8 mouse cellular contexts compared by ENCODE assay signal in the genomic region with DNA sequence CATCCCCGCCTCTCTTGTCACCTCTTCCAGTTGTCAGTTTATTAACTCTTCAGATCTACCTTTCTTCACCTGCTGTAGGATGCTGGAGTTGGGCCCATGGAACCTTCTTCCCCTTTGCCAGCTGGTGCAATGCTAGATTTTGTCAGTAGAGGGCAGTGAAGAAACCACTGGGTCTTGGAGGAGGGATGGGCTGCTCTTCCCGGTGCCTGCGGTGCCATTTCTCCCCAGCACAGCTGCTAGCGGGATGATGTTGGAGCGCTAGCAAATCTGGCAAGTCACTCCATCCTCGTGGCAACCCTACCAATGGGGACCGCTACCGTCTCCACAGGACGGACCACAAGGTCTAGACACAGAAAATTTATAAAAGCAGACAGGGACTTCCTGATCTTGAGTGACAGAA. TPM values are rescaled to one million over a fixed set of nuclear protein-coding genes. Genes with fewer than 3 reads are reported as not detected.
DNase-seq lines count a peak whose midpoint lies in the region; ATAC-seq and TF ChIP-seq lines count a peak whose summit lies in the region.

No protein-coding gene starts in this region.

- H3K27me3 ChIP-seq in heart, embryonic 14.5 days (ENCODE audit: control insufficient read depth, insufficient read depth, low read length) = no peaks in the 10 kb centered on the region
- H3K27me3 ChIP-seq in kidney, postnatal 0 days (ENCODE audit: insufficient read depth, low read length) = no peaks in the 10 kb centered on the region
- no peaks in the 10 kb centered on the region for H3K27me3 ChIP-seq in liver, embryonic 14.5 days (ENCODE audit: control insufficient read depth, insufficient read depth, low read length)
- 0 out of 2 replicates have a peak, but pooled peaks cover 2% of the 10 kb centered on the region for H3K27me3 ChIP-seq in neural tube, embryonic 14.5 days (ENCODE audit: control insufficient read depth, insufficient read depth, low read length)

- peak overlapping the region; percentile 52 for H3K4me2 ChIP-seq in heart, embryonic 14.5 days (ENCODE audit: low read length)
- H3K4me2 ChIP-seq in kidney, postnatal 0 days (ENCODE audit: low read length) = no peak overlapping the region
- H3K4me2 ChIP-seq in liver, embryonic 14.5 days (ENCODE audit: low read depth) = no peak overlapping the region
- H3K4me2 ChIP-seq in neural tube, embryonic 14.5 days (ENCODE audit: low read depth, low read length) = peak overlapping the region; percentile 30; the same call in 1 of the 2 replicates

- peak; percentile 85 for DNase-seq in ES-CJ7 (ENCODE audit: low read depth, low spot score)
- DNase-seq in brain, adult 2 months (ENCODE audit: low read depth, low spot score) = peak; percentile 87
- peak; percentile 72 for DNase-seq in kidney, postnatal 0 days (ENCODE audit: low spot score)
- DNase-seq in liver, embryonic 14.5 days (ENCODE audit: low read depth in 3 of 3, low spot score in 3 of 3) = no peak
- DNase-seq in thymus, postnatal 0 days (ENCODE audit: low spot score) = peak; percentile 69

- no peak overlapping the region for H3K9ac ChIP-seq in heart, embryonic 14.5 days (ENCODE audit: low read length)
- no peak overlapping the region for H3K9ac ChIP-seq in kidney, postnatal 0 days (ENCODE audit: low read depth, low read length)
- no peak overlapping the region for H3K9ac ChIP-seq in liver, embryonic 14.5 days (replicated peaks)
- 0 out of 2 replicates have a peak overlapping the region, but pooled peaks have one; percentile 21 for H3K9ac ChIP-seq in neural tube, embryonic 14.5 days (replicated peaks; ENCODE audit: low read depth, low read length)

- no peaks in the 10 kb centered on the region for H3K36me3 ChIP-seq in heart, embryonic 14.5 days (ENCODE audit: control insufficient read depth, insufficient read depth, low read length)
- H3K36me3 ChIP-seq in kidney, postnatal 0 days (ENCODE audit: insufficient read depth, low read length) = no peaks in the 10 kb centered on the region
- no peaks in the 10 kb centered on the region for H3K36me3 ChIP-seq in liver, embryonic 14.5 days (replicated peaks; ENCODE audit: control insufficient read depth, insufficient read depth, low read depth)
- H3K36me3 ChIP-seq in neural tube, embryonic 14.5 days (ENCODE audit: control insufficient read depth, insufficient read depth, low read length) = no peaks in the 10 kb centered on the region

- no peak for TF ChIP-seq POLR2A in embryonic fibroblast, embryonic 13.5 days (IDR thresholded peaks at IDR 0.05; ENCODE audit: low read depth, low read length)

- ATAC-seq in heart, embryonic 14.5 days (ENCODE audit: insufficient number of reproducible peaks, insufficient read depth, low FRiP score, low read depth) = no peak
- ATAC-seq in kidney, postnatal 0 days (replicated peaks; ENCODE audit: low FRiP score, low read depth) = 0 out of 2 replicates have a peak, but pooled peaks have one; percentile 42
- no peak for ATAC-seq in liver, embryonic 14.5 days (ENCODE audit: insufficient read depth)
- peak; percentile 74 for ATAC-seq in neural tube, embryonic 14.5 days (ENCODE audit: low read depth)

- no peak overlapping the region for H3K27ac ChIP-seq in embryonic fibroblast, embryonic 13.5 days (ENCODE audit: insufficient read depth, low read length)
- no peak overlapping the region for H3K27ac ChIP-seq in heart, embryonic 14.5 days (replicated peaks in 1 of 2; ENCODE audit: control insufficient read depth in 1 of 2, insufficient read depth in 1 of 2, low read depth in 2 of 2, low read length in 2 of 2)
- no peak overlapping the region for H3K27ac ChIP-seq in kidney, postnatal 0 days
- H3K27ac ChIP-seq in liver, embryonic 14.5 days = no peak overlapping the region
- no peak overlapping the region for H3K27ac ChIP-seq in neural tube, embryonic 14.5 days (ENCODE audit: low read depth, low read length)

- TF ChIP-seq EP300 in liver, embryonic 14.5 days (IDR thresholded peaks at IDR 0.05; ENCODE audit: low read depth) = no peak

- WGBS in heart, embryonic 14.5 days = 9% methylated on average over 9 of the region's 9 CpGs
- WGBS in kidney, postnatal 0 days = 12% methylated on average over 9 of the region's 9 CpGs
- WGBS in liver, embryonic 14.5 days (ENCODE audit: insufficient replicate concordance) = 6% methylated on average over 9 of the region's 9 CpGs
- 10% methylated on average over 9 of the region's 9 CpGs for WGBS in neural tube, embryonic 14.5 days

- H3K4me1 ChIP-seq in embryonic fibroblast, embryonic 13.5 days (ENCODE audit: control insufficient read depth, insufficient read depth, low read length) = peaks cover 5% of the 10 kb centered on the region; the same call in 1 of the 2 replicates
- H3K4me1 ChIP-seq in heart, embryonic 14.5 days (ENCODE audit: control insufficient read depth in 2 of 2, insufficient read depth in 2 of 2, low read length in 2 of 2) = peaks cover 8% of the 10 kb centered on the region in 2 experiments
- H3K4me1 ChIP-seq in kidney, postnatal 0 days (replicated peaks; ENCODE audit: insufficient read depth, low read length) = no peaks in the 10 kb centered on the region
- H3K4me1 ChIP-seq in liver, embryonic 14.5 days (replicated peaks; ENCODE audit: control insufficient read depth in 2 of 2, insufficient read depth in 2 of 2, low read length in 1 of 2) = no peaks in the 10 kb centered on the region
- H3K4me1 ChIP-seq in neural tube, embryonic 14.5 days (ENCODE audit: control insufficient read depth, insufficient read depth, low read length) = peaks cover 3% of the 10 kb centered on the region; the same call in 1 of the 2 replicates

- peak; percentile 26; the same call in 1 of the 2 replicates for TF ChIP-seq CTCF in embryonic fibroblast, embryonic 13.5 days (IDR thresholded peaks at IDR 0.05; ENCODE audit: borderline replicate concordance, insufficient read depth, low read length)
- peak; percentile 77 for TF ChIP-seq CTCF in kidney, postnatal 0 days (IDR thresholded peaks at IDR 0.05; ENCODE audit: low read depth)
- TF ChIP-seq CTCF in liver, embryonic 14.5 days (IDR thresholded peaks at IDR 0.05; ENCODE audit: low read depth) = peak; percentile 78

- no peak overlapping the region for H3K4me3 ChIP-seq in embryonic fibroblast, embryonic 13.5 days (ENCODE audit: insufficient read depth, low read length)
- no peak overlapping the region for H3K4me3 ChIP-seq in heart, embryonic 14.5 days (ENCODE audit: control insufficient read depth in 1 of 2, insufficient read depth in 1 of 2, low read depth in 1 of 2, low read length in 2 of 2)
- H3K4me3 ChIP-seq in kidney, postnatal 0 days (replicated peaks; ENCODE audit: low read depth, low read length) = no peak overlapping the region
- no peak overlapping the region for H3K4me3 ChIP-seq in liver, embryonic 14.5 days (ENCODE audit: insufficient read depth in 1 of 2, low read depth in 2 of 2, low read length in 2 of 2)
- peak overlapping the region; percentile 16; the same call in 1 of the 2 replicates for H3K4me3 ChIP-seq in neural tube, embryonic 14.5 days (ENCODE audit: low read depth, low read length)

- H3K9me3 ChIP-seq in heart, embryonic 14.5 days (ENCODE audit: control insufficient read depth, low read length) = no peaks in the 10 kb centered on the region
- H3K9me3 ChIP-seq in kidney, postnatal 0 days (replicated peaks; ENCODE audit: low read length) = no peaks in the 10 kb centered on the region
- no peaks in the 10 kb centered on the region for H3K9me3 ChIP-seq in liver, embryonic 14.5 days (ENCODE audit: control insufficient read depth, low read length)
- no peaks in the 10 kb centered on the region for H3K9me3 ChIP-seq in neural tube, embryonic 14.5 days (ENCODE audit: control insufficient read depth, low read length)

RNA-seq across cellular contexts. Expression of gene Pdia6, which starts 13.3 kb away (rescaled TPM):
- polyA plus RNA-seq in embryonic fibroblast, embryonic 13.5 days (2011; ENCODE audit: insufficient read length, low read depth, missing spikeins) = 372 and 380 TPM in 2 replicates
- polyA plus RNA-seq in heart, embryonic 14.5 days (2014; fragmentation: Nextera tagmentation; extraction: Ambion mirVana) = 316 and 321 TPM in 2 replicates
- polyA plus RNA-seq in kidney, postnatal 0 days (2015; fragmentation: Nextera tagmentation; extraction: Ambion mirVana) = 418 and 467 TPM in 2 replicates
- polyA plus RNA-seq in liver, embryonic 14.5 days (2012; rRNA removed) = 69.3 and 109 TPM in 2 replicates
- polyA plus RNA-seq in liver, embryonic 14.5 days (2014; fragmentation: Nextera tagmentation; extraction: Ambion mirVana) = 200 and 201 TPM in 2 replicates
- 216 and 281 TPM in 2 replicates for polyA plus RNA-seq in neural tube, embryonic 14.5 days (2014; fragmentation: Nextera tagmentation; extraction: Ambion mirVana)
- polyA plus RNA-seq in thymus, postnatal 0 days (2015; fragmentation: Nextera tagmentation; extraction: Ambion mirVana) = 181 and 236 TPM in 2 replicates

Comparison
In these comparisons a context has a peak if more than half of its experiments do, and no peak if none do; other contexts are left out.
1. DNase-seq: peak in ES-CJ7 (single experiment), brain, adult 2 months (single experiment), kidney, postnatal 0 days (single experiment) and thymus, postnatal 0 days (single experiment); none in liver, embryonic 14.5 days (0 of 3).
2. CTCF ChIP-seq: peak in every context shown above with its lines; median percentile 78 in liver, embryonic 14.5 days; 77 in kidney, postnatal 0 days; 26 in embryonic fibroblast, embryonic 13.5 days.
3. ATAC-seq: peak in kidney, postnatal 0 days (single experiment) and neural tube, embryonic 14.5 days (single experiment); none in heart, embryonic 14.5 days (single experiment) and liver, embryonic 14.5 days (single experiment).
4. H3K4me2 ChIP-seq: peak in heart, embryonic 14.5 days (single experiment) and neural tube, embryonic 14.5 days (single experiment); none in kidney, postnatal 0 days (single experiment) and liver, embryonic 14.5 days (single experiment).